Mouse (Mus musculus) liver, adult 10 weeks (tissue): ENCODE measurements around the gene Olfr1126. TPM values are rescaled to one million over a fixed set of nuclear protein-coding genes. Genes with fewer than 3 reads are reported as not detected.

ENCODE experiments used
- polyA plus RNA-seq: library from polyadenylated mRNA; stranded (reverse); fragments of 350-450 nt; fragmentation: Illumina TruSeq; extraction: RNeasy Lipid Tissue Mini Kit (QIAGEN cat#74804); gene quantifications from one replicate; pipeline ENCODE4 v1.2.3, GENCODE M21; 2014; ENCODE audit warnings: low read depth, low replicate concordance

Gene Olfr1126
- polyA plus RNA-seq: not detected

GRCm38 (mm10) chr2:87453662-87454061, at the start of gene Olfr1126:
Gene Olfr1126, plus strand, starts transcription at chr2:87453962.

GRCm38 (mm10) chr2:87416335-87416734, 37.4 kb upstream of the Olfr1126 start, which contains the start of gene Olfr1123:
Gene Olfr1123, plus strand, starts transcription at chr2:87416635.

DNA sequence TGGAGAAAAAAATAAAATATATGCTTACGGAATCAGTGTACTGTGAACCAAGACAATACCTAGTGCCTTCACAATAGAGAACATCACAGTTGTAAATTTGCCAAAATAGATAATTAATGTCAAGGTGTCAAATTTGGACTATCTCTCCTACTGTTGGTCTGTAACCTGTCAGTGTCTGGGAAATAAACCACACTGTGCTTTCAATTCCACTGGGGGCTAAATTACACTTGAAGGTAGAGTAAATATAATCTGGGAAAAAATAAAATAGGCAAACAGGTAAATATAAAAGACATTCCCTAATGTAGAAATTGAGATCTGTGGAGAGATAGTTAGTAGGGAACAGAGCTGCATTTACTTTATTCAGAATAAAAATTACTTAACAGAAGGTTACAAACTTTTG, 23.8 kb upstream of the Olfr1126 start, which contains the start of gene Olfr1124:
Gene Olfr1124, plus strand, starts transcription at position 301 of the 400 bp plus-strand sequence.

DNA sequence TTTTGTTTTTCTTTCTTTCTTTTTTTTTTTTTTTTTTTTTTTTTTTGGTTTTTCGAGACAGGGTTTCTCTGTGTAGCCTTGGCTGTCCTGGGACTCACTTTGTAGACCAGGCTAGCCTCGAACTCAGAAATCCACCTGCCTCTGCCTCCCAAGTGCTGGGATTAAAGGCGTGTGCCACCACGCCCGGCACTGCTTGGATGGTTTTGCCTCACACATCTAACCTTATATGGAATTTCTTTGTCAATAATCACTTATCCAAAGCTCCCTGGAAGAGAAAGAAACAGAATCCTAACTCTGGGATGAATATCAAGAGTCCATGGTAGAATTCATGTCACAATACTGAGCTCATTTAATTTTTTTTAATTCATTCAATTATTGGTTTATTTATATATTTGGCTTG, 43.2 kb downstream of the Olfr1126 start, which contains the start of gene Pramel7:
Gene Pramel7, minus strand, starts transcription at position 101 of the 400 bp plus-strand sequence.

GRCm38 (mm10) chr2:87506265-87506664, 52.5 kb downstream of the Olfr1126 start, which contains the start of gene Pramel6:
Gene Pramel6, plus strand, starts transcription at chr2:87506565.

Other genes with a start within 250 kb of the Olfr1126 start
- not detected for gene Olfr1113, start 245.0 kb upstream of the Olfr1126 start, polyA plus RNA-seq
- not detected for gene Olfr1115, start 205.9 kb upstream of the Olfr1126 start, polyA plus RNA-seq
- not detected for gene Olfr1116, start 186.4 kb upstream of the Olfr1126 start, polyA plus RNA-seq
- not detected for gene Olfr1118, start 146.4 kb upstream of the Olfr1126 start, polyA plus RNA-seq
- gene Olfr1120, start 99.1 kb upstream of the Olfr1126 start, polyA plus RNA-seq: not detected
- not detected for gene Olfr1121, start 84.1 kb upstream of the Olfr1126 start, polyA plus RNA-seq
- not detected for gene Olfr1122, start 68.1 kb upstream of the Olfr1126 start, polyA plus RNA-seq
- not detected for gene Olfr1123, start 37.3 kb upstream of the Olfr1126 start, polyA plus RNA-seq
- not detected for gene Olfr1124, start 23.7 kb upstream of the Olfr1126 start, polyA plus RNA-seq
- not detected for gene Pramel7, start 43.1 kb downstream of the Olfr1126 start, polyA plus RNA-seq
- not detected for gene Pramel6, start 52.6 kb downstream of the Olfr1126 start, polyA plus RNA-seq
- not detected for gene Olfr153, start 77.8 kb downstream of the Olfr1126 start, polyA plus RNA-seq
- gene Olfr1128, start 91.6 kb downstream of the Olfr1126 start, polyA plus RNA-seq: not detected
- not detected for gene Olfr1129, start 119.9 kb downstream of the Olfr1126 start, polyA plus RNA-seq
- not detected for gene Olfr1130, start 152.2 kb downstream of the Olfr1126 start, polyA plus RNA-seq
- gene Olfr1131, start 173.1 kb downstream of the Olfr1126 start, polyA plus RNA-seq: not detected
- not detected for gene Olfr1132, start 183.6 kb downstream of the Olfr1126 start, polyA plus RNA-seq
- not detected for gene Olfr1133, start 193.4 kb downstream of the Olfr1126 start, polyA plus RNA-seq
- gene Olfr1134, start 204.5 kb downstream of the Olfr1126 start, polyA plus RNA-seq: not detected
- gene Olfr1135, start 219.7 kb downstream of the Olfr1126 start, polyA plus RNA-seq: not detected
- not detected for gene Olfr1136, start 240.0 kb downstream of the Olfr1126 start, polyA plus RNA-seq